Mouse (Mus musculus) heart, postnatal 36 days (tissue): Measurements from ENCODE around the gene Pakap. TPM values are rescaled to one million over a fixed set of nuclear protein-coding genes. Genes with fewer than 3 reads are reported as not detected.

Experiments
- DNase-seq, 2 experiments: peaks; one replicate each; pipeline ENCODE4 v3.0.0; 2021 to 2022
- intact Hi-C: fragments of 180-260 bp; cut with DNase I; formaldehyde crosslinking; loops from one replicate; pipeline ENCODE4 v1.15.1; 2025
- total RNA-seq, 2 experiments: library from RNA; stranded (reverse); gene quantifications; 2 replicates each; pipeline ENCODE4 v1.2.3; 2021

The Pakap gene
- total RNA-seq, 2 experiments from 2014 or later: 33.1 to 33.7 TPM

GRCm38 (mm10) chr4:57569711-57570110 lies 1.7 kb downstream of the Pakap start:
- peak; percentile 18 to 34 for DNase-seq
- intact Hi-C loops: loop anchor here (2.0 kb wide), 1 partner anchor 37 kb away; no protein-coding TSS in a partner anchor

- no peak for DNase-seq
- intact Hi-C loops: no loop called here
Measured at GRCm38 (mm10) chr4:57570229-57570628, 2.2 kb downstream of the Pakap start.

GRCm38 (mm10) chr4:57574181-57574580 lies 6.2 kb downstream of the Pakap start:
- DNase-seq: no peak
- intact Hi-C loops: no loop called here

GRCm38 (mm10) chr4:57574646-57575045 lies 6.7 kb downstream of the Pakap start:
- intact Hi-C loops: no loop called here
- DNase-seq: no peak

GRCm38 (mm10) chr4:57575686-57576085 lies 7.7 kb downstream of the Pakap start:
- intact Hi-C loops: no loop called here
- no peak for DNase-seq

GRCm38 (mm10) chr4:57576095-57576494 lies 8.1 kb downstream of the Pakap start:
- intact Hi-C loops: no loop called here
- no peak for DNase-seq

- no peak for DNase-seq
- intact Hi-C loops: no loop called here
Measured at GRCm38 (mm10) chr4:57579683-57580082, 11.7 kb downstream of the Pakap start.

GRCm38 (mm10) chr4:57585281-57585800 lies 17.4 kb downstream of the Pakap start:
- no peak for DNase-seq
- intact Hi-C loops: no loop called here

GRCm38 (mm10) chr4:57586933-57587658 lies 19.1 kb downstream of the Pakap start:
- intact Hi-C loops: no loop called here
- no peak for DNase-seq

GRCm38 (mm10) chr4:57588356-57588755 lies 20.4 kb downstream of the Pakap start:
- no peak for DNase-seq
- intact Hi-C loops: no loop called here

GRCm38 (mm10) chr4:57592751-57593150 lies 24.8 kb downstream of the Pakap start:
- no peak for DNase-seq
- intact Hi-C loops: no loop called here

GRCm38 (mm10) chr4:57599946-57600345 lies 32.0 kb downstream of the Pakap start:
- intact Hi-C loops: no loop called here
- no peak for DNase-seq

- DNase-seq: peak in 1 of 2 experiments; percentile 14
Measured at GRCm38 (mm10) chr4:57600685-57601457, 32.9 kb downstream of the Pakap start.

GRCm38 (mm10) chr4:57601458-57601835 lies 33.5 kb downstream of the Pakap start:
- intact Hi-C loops: no loop called here
- no peak for DNase-seq

More at GRCm38 (mm10) chr4:57600685-57601457, 32.9 kb downstream of the Pakap start:
- intact Hi-C loops: no loop called here

GRCm38 (mm10) chr4:57601903-57602617 lies 34.1 kb downstream of the Pakap start:
- DNase-seq: no peak
- intact Hi-C loops: no loop called here

- peak in 1 of 2 experiments; percentile 12 for DNase-seq
- intact Hi-C loops: loop anchor here (2.0 kb wide), 3 partner anchors 37 to 153 kb away; partner anchors contain the start of gene Pakap
Measured at GRCm38 (mm10) chr4:57606258-57606657, 38.3 kb downstream of the Pakap start.

- intact Hi-C loops: loop anchor here (1.0 to 2.0 kb wide), 4 partner anchors 39 to 237 kb away; partner anchors contain the start of gene Pakap
- DNase-seq: peak; percentile 86 to 92
Measured at GRCm38 (mm10) chr4:57607247-57607942, 39.4 kb downstream of the Pakap start.

GRCm38 (mm10) chr4:57611303-57612077 lies 43.5 kb downstream of the Pakap start:
- DNase-seq: no peak
- intact Hi-C loops: no loop called here

- intact Hi-C loops: no loop called here
- DNase-seq: no peak
Measured at GRCm38 (mm10) chr4:57612716-57613115, 44.7 kb downstream of the Pakap start.
